Mouse (Mus musculus) embryonic facial prominence, embryonic 14.5 days (tissue): Measurements from ENCODE around the gene Spindoc. TPM values are rescaled to one million over a fixed set of nuclear protein-coding genes. Genes with fewer than 3 reads are reported as not detected.
A peak's percentile ranks its signal among the peaks of the same experiment; 100 is the strongest.
"Not testable (repeated sequence)": the region's sequence is repeated elsewhere in the genome, so short reads cannot be mapped to it uniquely, and the experiment has no call there.

ENCODE experiments used
- ATAC-seq: fragments of 200-750 bp; cut with Nextera tagmentation; 2 replicates; pipeline ENCODE4 v1.8.0; 2017; ENCODE audit warnings: low read depth, moderate number of reproducible peaks, moderate TSS enrichment
- DNase-seq: peaks from one replicate; pipeline ENCODE4 v3.0.0-alpha.2; 2015; ENCODE audit warnings: low spot score
- H3K27ac ChIP-seq: fragments of 300-500 bp; sonication (generic); replicated peaks from 2 replicates; pipeline ENCODE4 v1.5.1; 2014; ENCODE audit warnings: low read depth, mild to moderate bottlenecking, low read length, moderate library complexity
- H3K27me3 ChIP-seq: fragments of 300-500 bp; sonication (generic); replicated peaks from 2 replicates; pipeline ENCODE4 v1.6.1; 2014; ENCODE audit warnings: low read length; ENCODE audit not compliant: control insufficient read depth, insufficient read depth
- H3K36me3 ChIP-seq: fragments of 300-500 bp; sonication (generic); 2 replicates; pipeline ENCODE4 v1.6.1; 2014; ENCODE audit warnings: low read length, mixed read lengths; ENCODE audit not compliant: control insufficient read depth, insufficient read depth
- H3K4me1 ChIP-seq: fragments of 300-500 bp; sonication (generic); 2 replicates; pipeline ENCODE4 v1.6.1; 2014; ENCODE audit warnings: antibody characterized with exemption, low read length; ENCODE audit not compliant: control insufficient read depth, insufficient read depth
- H3K4me2 ChIP-seq: fragments of 300-500 bp; sonication (generic); 2 replicates; pipeline ENCODE4 v1.6.1; 2014; ENCODE audit warnings: low read depth, mild to moderate bottlenecking, low read length, moderate library complexity, mixed read lengths
- H3K4me3 ChIP-seq: fragments of 300-500 bp; sonication (generic); 2 replicates; pipeline ENCODE4 v1.5.1; 2014; ENCODE audit warnings: low read depth, mild to moderate bottlenecking, low read length
- H3K9ac ChIP-seq: fragments of 300-500 bp; sonication (generic); 2 replicates; pipeline ENCODE4 v1.6.1; 2014; ENCODE audit warnings: low read depth, mild to moderate bottlenecking, low read length, moderate library complexity, mixed read lengths
- H3K9me3 ChIP-seq: fragments of 300-500 bp; sonication (generic); 2 replicates; pipeline ENCODE4 v1.6.1; 2016; ENCODE audit warnings: low read length; ENCODE audit not compliant: control insufficient read depth
- WGBS: fragments of 180-500 bp; shearing (Covaris S2); extraction: QIAGEN DNeasy Blood & Tissue Kit; methylation state at CpG from one replicate; pipeline ENCODE4 v1.1.7; 2014; 5-methylcytosine and 5-hydroxymethylcytosine counted together
- polyA plus RNA-seq: library from polyadenylated mRNA; unstranded; fragments of >200 nt; fragmentation: Nextera tagmentation; extraction: Ambion mirVana; gene quantifications from 2 replicates; pipeline ENCODE4 v1.2.1, GENCODE M21; 2014

The Spindoc gene
- polyA plus RNA-seq, 1 experiment from 2014 or later, result 23.5 TPM

DNA sequence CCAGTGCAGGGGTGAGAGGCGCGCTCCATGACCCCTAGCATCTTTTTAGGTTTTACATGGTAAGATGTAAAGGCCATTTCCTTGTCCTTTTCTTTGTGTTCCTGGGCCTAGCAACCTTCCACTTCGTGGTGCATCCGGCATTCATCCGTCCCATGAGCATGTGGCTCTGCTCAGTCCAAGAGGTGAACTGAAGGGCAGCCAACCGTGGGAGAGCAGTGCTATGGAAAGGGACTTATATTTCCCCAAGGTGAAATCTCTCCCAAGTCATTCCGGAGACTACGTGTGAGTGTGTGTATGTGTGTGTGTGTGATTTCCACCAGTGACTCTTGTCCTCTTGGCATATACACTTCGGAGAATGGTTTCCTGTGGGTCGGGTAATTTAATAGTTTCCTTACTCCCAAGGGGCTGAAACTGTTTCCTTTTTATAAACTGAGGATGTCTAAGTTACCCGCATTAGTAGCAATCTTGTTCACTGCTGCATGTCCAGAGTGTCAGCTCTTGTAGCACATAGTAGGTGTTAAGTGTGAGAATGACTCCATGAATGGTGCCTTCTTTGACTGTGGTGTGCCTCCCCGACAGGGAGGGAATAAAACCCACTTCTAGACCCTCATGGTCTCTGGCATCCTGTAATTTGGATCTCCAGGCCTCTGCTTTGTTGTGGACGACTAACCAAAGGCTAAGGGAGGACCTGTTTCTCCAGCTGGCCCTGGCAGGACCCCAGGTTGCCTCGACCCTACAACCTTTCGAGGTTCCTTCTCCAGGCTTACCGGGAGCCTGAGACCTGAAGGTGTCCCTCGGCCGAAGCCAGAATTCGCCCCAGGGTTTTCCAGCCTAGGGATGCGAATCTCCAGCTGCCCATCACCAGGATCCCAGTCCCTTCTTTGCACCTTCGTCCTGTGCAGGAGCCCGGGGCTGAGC lies 33.4 kb upstream of the Spindoc start:
- Histone ChIP-seq H3K9ac (peak overlapping the region; percentile 96), H3K9me3 (no peaks in the 10 kb centered on the region), H3K27ac (peak overlapping the region; percentile 98), H3K27me3 (no peaks in the 10 kb centered on the region), H3K36me3 (peaks cover 16% of the 10 kb centered on the region; the same call in 1 of the 2 replicates), H3K4me2 (peak overlapping the region; percentile 84), H3K4me3 (peak overlapping the region; percentile 87), H3K4me1 (peaks cover 30% of the 10 kb centered on the region)
- 26% methylated on average over 20 of the region's 22 CpGs for WGBS
- ATAC-seq, result no peak
- no peak for DNase-seq

GRCm38 (mm10) chr19:7412361-7412760 lies 29.6 kb upstream of the Spindoc start:
- Histone ChIP-seq H3K36me3 (no peaks in the 10 kb centered on the region), H3K27me3 (no peaks in the 10 kb centered on the region), H3K4me2 (no peak overlapping the region), H3K4me1 (peaks cover 8% of the 10 kb centered on the region; the same call in 1 of the 2 replicates), H3K9me3 (no peaks in the 10 kb centered on the region), H3K4me3 (no peak overlapping the region), H3K9ac (no peak overlapping the region), H3K27ac (no peak overlapping the region)
- WGBS, result 49% methylated on average over 2 of the region's 2 CpGs
- no peak for DNase-seq
- no peak for ATAC-seq

DNA sequence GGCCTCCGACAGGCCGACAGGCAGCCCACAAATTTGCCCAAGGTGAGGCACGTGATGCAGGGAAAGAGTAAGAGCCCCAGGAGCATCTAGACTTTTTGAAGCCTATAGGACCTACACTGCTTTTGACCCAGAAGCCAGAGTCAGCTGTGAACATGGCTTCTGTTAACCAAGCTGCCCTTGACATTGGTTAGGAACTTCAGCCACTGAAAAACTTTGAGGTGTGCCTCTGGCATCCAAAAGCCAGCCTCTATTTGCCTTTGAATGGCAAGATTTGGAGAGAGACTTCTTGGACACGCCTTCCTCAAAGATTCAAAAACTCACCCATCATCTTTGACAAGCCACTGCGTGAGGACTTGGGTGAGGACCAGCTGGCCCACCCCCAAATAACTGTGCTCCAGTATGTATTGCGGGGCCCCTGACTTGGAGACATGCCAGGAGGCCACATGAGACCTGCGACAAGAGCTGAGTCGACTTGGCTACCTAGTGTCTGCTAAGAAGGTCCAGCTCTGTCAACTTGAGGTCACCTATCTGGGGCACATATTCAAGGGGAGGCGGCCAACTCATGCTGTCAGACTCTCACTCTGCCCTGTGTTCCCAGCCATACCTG lies 21.9 kb upstream of the Spindoc start:
- H3K4me1 ChIP-seq, result 0 out of 2 replicates have a peak, but pooled peaks cover 7% of the 10 kb centered on the region
- WGBS, result 71% methylated on average over 9 of the region's 9 CpGs
- no peak overlapping the region for H3K9ac ChIP-seq
- no peak for ATAC-seq
- H3K4me3 ChIP-seq, result no peak overlapping the region
- no peak overlapping the region for H3K27ac ChIP-seq
- 0 out of 2 replicates have a peak, but pooled peaks cover 3% of the 10 kb centered on the region for H3K27me3 ChIP-seq
- no peaks in the 10 kb centered on the region for H3K36me3 ChIP-seq
- no peak overlapping the region for H3K4me2 ChIP-seq
- H3K9me3 ChIP-seq, result no peaks in the 10 kb centered on the region
- no peak for DNase-seq

GRCm38 (mm10) chr19:7400635-7401034 lies 17.8 kb upstream of the Spindoc start:
- Histone ChIP-seq H3K9ac (no peak overlapping the region), H3K4me2 (0 out of 2 replicates have a peak overlapping the region, but pooled peaks have one; percentile 1), H3K27me3 (0 out of 2 replicates have a peak, but pooled peaks cover 9% of the 10 kb centered on the region), H3K9me3 (no peaks in the 10 kb centered on the region), H3K27ac (no peak overlapping the region), H3K4me3 (no peak overlapping the region), H3K4me1 (0 out of 2 replicates have a peak, but pooled peaks cover 7% of the 10 kb centered on the region), H3K36me3 (no peaks in the 10 kb centered on the region)
- 50% methylated on average over 11 of the region's 11 CpGs for WGBS
- ATAC-seq, result 0 out of 2 replicates have a peak, but pooled peaks have one; percentile 23
- peak; percentile 53 for DNase-seq

- 28% methylated on average over 22 of the region's 24 CpGs for WGBS
These were observed 16.1 kb upstream of the Spindoc start for GRCm38 (mm10) chr19:7398898-7399297.

DNA sequence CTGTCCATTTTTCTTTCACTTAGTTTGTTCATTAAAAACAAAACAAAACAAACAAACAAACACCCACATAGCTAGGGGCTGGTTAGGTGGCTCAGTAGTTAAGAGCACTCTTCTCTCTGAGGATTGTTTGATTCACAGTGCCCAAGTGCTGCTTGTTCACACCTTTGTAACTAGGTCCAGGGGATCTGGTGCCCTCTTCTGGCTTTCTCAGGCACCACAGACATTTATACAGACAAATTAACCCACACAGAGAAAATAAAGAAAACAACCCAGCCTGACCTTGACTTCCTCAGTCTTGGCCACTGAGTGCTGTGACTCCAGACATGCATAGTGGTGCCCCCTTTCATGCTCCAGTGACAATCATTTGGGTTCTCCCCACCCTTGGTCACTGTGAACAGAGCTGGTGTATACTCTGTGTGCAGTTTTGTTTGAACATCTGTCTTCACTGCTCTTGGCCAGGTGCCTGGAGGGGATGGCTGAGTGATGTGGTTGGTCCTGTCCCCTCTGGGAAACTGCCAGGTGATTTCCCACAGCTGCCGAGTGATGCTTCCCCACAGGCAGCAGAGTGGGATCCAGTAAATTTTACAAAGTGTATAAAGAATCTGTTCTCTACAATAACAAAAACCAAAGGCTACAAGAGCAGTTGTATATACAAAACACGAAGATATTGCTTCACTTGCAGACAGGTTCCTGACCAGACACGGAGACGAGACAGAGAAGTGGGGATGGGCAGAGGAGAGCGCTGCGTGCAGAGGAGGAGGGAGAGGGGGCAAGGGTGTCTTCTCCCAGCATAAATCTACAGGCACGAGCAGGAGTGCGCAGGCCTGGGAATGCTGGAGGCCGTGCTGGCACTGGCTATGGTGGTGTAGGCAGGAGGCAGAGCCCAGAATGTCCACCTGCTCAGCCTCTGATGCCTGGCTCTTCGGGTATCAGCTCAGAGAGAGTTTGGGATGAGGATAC lies 14.4 kb upstream of the Spindoc start:
- H3K4me3 ChIP-seq, result not testable (repeated sequence)
- ATAC-seq, result peak; percentile 17; the same call in 1 of the 2 replicates

More at GRCm38 (mm10) chr19:7398898-7399297, 16.1 kb upstream of the Spindoc start:
- H3K4me1 ChIP-seq, H3K4me2 ChIP-seq, DNase-seq, H3K9ac ChIP-seq, H3K4me3 ChIP-seq, H3K9me3 ChIP-seq, H3K27ac ChIP-seq, ATAC-seq, H3K27me3 ChIP-seq, H3K36me3 ChIP-seq: not testable (repeated sequence)

DNA sequence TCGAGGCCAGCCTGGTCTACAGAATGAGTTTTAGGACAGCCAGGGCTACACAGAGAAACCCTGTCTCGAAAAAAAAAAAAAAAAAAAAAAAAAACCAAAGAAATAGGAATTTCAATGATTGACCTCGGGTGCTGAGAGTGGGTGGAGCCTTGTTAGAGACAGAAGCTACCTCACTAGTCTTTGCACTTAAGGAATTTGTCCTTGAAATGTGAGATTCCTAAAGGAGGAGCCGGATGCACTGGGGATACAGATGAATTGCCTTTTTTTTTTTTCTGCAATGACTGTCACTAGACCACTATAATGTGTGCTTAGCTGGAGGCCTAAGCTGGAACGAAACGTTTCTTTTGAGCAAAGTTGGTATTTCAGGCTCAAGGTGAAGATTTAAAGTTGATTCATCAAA lies 5.7 kb upstream of the Spindoc start:
- 75% methylated on average over 6 of the region's 6 CpGs for WGBS
- ATAC-seq, result no peak
- H3K4me3 ChIP-seq, result no peak overlapping the region
- H3K36me3 ChIP-seq, result no peaks in the 10 kb centered on the region
- H3K27me3 ChIP-seq, result no peaks in the 10 kb centered on the region
- H3K9ac ChIP-seq, result no peak overlapping the region
- DNase-seq, result no peak
- H3K4me1 ChIP-seq, result no peaks in the 10 kb centered on the region; the same call in 1 of the 2 replicates
- peaks cover 6% of the 10 kb centered on the region for H3K9me3 ChIP-seq
- no peak overlapping the region for H3K27ac ChIP-seq
- no peak overlapping the region for H3K4me2 ChIP-seq

More for the DNA sequence above, 14.4 kb upstream of the Spindoc start:
- H3K27me3 ChIP-seq, H3K9me3 ChIP-seq, H3K4me2 ChIP-seq, H3K36me3 ChIP-seq, H3K27ac ChIP-seq, H3K9ac ChIP-seq, H3K4me1 ChIP-seq: not testable (repeated sequence)
- 59% methylated on average over 6 of the region's 10 CpGs for whole genome bisulfite sequencing
- DNase-seq, result peak; percentile 46

DNA sequence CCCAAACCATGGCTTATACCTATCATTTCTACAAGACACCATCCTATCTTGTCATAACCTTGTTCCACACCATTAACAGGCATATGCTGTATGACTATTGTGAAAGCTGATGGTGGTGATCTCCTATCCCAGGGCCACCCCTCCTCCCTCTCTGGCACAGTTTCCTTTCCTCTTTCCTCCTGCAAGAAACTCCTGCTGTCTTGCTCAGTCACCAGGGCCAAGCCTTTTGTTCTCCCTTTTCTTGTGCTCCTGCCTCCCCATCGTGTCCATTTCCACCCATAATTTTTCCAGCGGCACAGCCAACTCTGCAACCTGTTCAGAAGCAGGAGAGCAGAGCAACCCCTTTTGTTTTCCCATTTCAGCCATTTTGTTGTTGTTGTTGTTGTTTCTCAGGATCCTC lies 3.2 kb upstream of the Spindoc start:
- Histone ChIP-seq H3K4me2 (no peak overlapping the region), H3K4me3 (no peak overlapping the region), H3K4me1 (peaks cover 6% of the 10 kb centered on the region), H3K27me3 (no peaks in the 10 kb centered on the region), H3K27ac (no peak overlapping the region), H3K36me3 (no peaks in the 10 kb centered on the region), H3K9me3 (peaks cover 6% of the 10 kb centered on the region), H3K9ac (no peak overlapping the region)
- DNase-seq, result no peak
- ATAC-seq, result no peak
- 65% methylated on average over 2 of the region's 2 CpGs for WGBS
